Mouse (Mus musculus): ENCODE data around the gene Krtap6-2.

Krtap6-2 gene

GRCm38 (mm10) chr16:89420011-89420410 lies at the start of gene Krtap6-2:
Gene Krtap6-2, minus strand, starts transcription at chr16:89420111.
- no peak for DNase-seq (ENCODE audit: low read depth, low spot score)

- no peak for DNase-seq (ENCODE audit: low read depth, low spot score)
These were observed 41.3 kb upstream of the Krtap6-2 start for GRCm38 (mm10) chr16:89461189-89461588.

- DNase-seq (ENCODE audit: low read depth, low spot score) = no peak
These were observed 9.7 kb upstream of the Krtap6-2 start for GRCm38 (mm10) chr16:89429586-89429985.

GRCm38 (mm10) chr16:89425310-89425709 lies 5.4 kb upstream of the Krtap6-2 start:
- no peak for DNase-seq (ENCODE audit: low read depth, low spot score)

GRCm38 (mm10) chr16:89416311-89416710 lies 3.6 kb downstream of the Krtap6-2 start:
- no peak for DNase-seq (ENCODE audit: low read depth, low spot score)

GRCm38 (mm10) chr16:89410345-89411068 lies 9.4 kb downstream of the Krtap6-2 start:
- no peak for DNase-seq (ENCODE audit: low read depth, low spot score)

GRCm38 (mm10) chr16:89403768-89404167 lies 16.1 kb downstream of the Krtap6-2 start, which contains the start of gene Krtap21-1:
Gene Krtap21-1, minus strand, starts transcription at chr16:89403868.
- DNase-seq (ENCODE audit: low read depth, low spot score) = no peak

GRCm38 (mm10) chr16:89372734-89373461 lies 47.0 kb downstream of the Krtap6-2 start:
- no peak for DNase-seq (ENCODE audit: low read depth, low spot score)

Measured in skeletal muscle tissue, adult 2 months (tissue).